ENCODE assay signal across 20 mouse cellular contexts in genomic region chr4:116838999-116839398, GRCm38 (mm10). TPM values are rescaled to one million over a fixed set of nuclear protein-coding genes. Genes with fewer than 3 reads are reported as not detected.
DNase-seq lines count a peak whose midpoint lies in the region; ATAC-seq and TF ChIP-seq lines count a peak whose summit lies in the region.
"Had no signal": no experiment of that assay in that cellular context is flagged by ENCODE, and none has a peak within 500 bp of the region (broad histone marks: within the 10 kb centered on the region; RNA-seq: fewer than 3 reads in every experiment).

No protein-coding gene starts in this region.

- WGBS in midbrain, embryonic 10.5 days: 17% methylated on average over 2 of the region's 2 CpGs
- WGBS in midbrain, postnatal 0 days: 19% methylated on average over 2 of the region's 2 CpGs
- 28% methylated on average over 2 of the region's 2 CpGs for WGBS in kidney, embryonic 15.5 days

- peaks cover 13% of the 10 kb centered on the region for H3K4me1 ChIP-seq in midbrain, embryonic 10.5 days
- H3K4me1 ChIP-seq in midbrain, postnatal 0 days (ENCODE audit: insufficient read depth, low read length): no peaks in the 10 kb centered on the region
- H3K4me1 ChIP-seq in kidney, embryonic 15.5 days: 0 out of 2 replicates have a peak, but pooled peaks cover 2% of the 10 kb centered on the region
- H3K4me1 ChIP-seq: liver, embryonic 13.5 days; midbrain, embryonic 15.5 days had no signal

- DNase-seq in midbrain, embryonic 10.5 days (ENCODE audit: low spot score): peak; percentile 31
- DNase-seq in midbrain, postnatal 0 days (ENCODE audit: low spot score): no peak
- peak; percentile 53 for DNase-seq in embryo, embryonic 9.5 days (ENCODE audit: extremely low spot score)
- DNase-seq in heart, adult 8-10 months (ENCODE audit: low spot score): no peak
- DNase-seq in gastrocnemius, postnatal 10 days: no peak
- DNase-seq in gastrocnemius, postnatal 4 days (ENCODE audit: low spot score in 2 of 2): no peak
- DNase-seq: adrenal gland, postnatal 10 days; cerebellum, postnatal 14 days; heart, adult 18-20 months; heart, postnatal 36 days; layer of hippocampus, adult 9-11 months; liver, embryonic 13.5 days; right cerebral cortex, postnatal 4 days had no signal

- peaks cover 11% of the 10 kb centered on the region for H3K27me3 ChIP-seq in midbrain, embryonic 10.5 days (ENCODE audit: low read depth, poor library complexity, severe bottlenecking)
- H3K27me3 ChIP-seq in midbrain, postnatal 0 days (ENCODE audit: insufficient read depth, low read length): no peaks in the 10 kb centered on the region
- H3K27me3 ChIP-seq in kidney, embryonic 15.5 days: peaks cover 18% of the 10 kb centered on the region; the same call in 1 of the 2 replicates
- H3K27me3 ChIP-seq: midbrain, embryonic 15.5 days had no signal

- ATAC-seq in midbrain, postnatal 0 days (ENCODE audit: low FRiP score): no peak
- no peak for ATAC-seq in kidney, embryonic 15.5 days (replicated peaks; ENCODE audit: low FRiP score)
- ATAC-seq: hindbrain, embryonic 16.5 days; midbrain, embryonic 15.5 days had no signal

- H3K4me3 ChIP-seq in midbrain, embryonic 10.5 days: no peak overlapping the region
- no peak overlapping the region for H3K4me3 ChIP-seq in midbrain, postnatal 0 days (ENCODE audit: low read depth, low read length)
- H3K4me3 ChIP-seq in kidney, embryonic 15.5 days (replicated peaks): no peak overlapping the region
- H3K4me3 ChIP-seq: embryonic facial prominence, embryonic 10.5 days; liver, embryonic 13.5 days; midbrain, embryonic 15.5 days had no signal

- 0 out of 2 replicates have a peak overlapping the region, but pooled peaks have one; percentile 42 for H3K27ac ChIP-seq in midbrain, embryonic 10.5 days (replicated peaks)
- H3K27ac ChIP-seq in midbrain, postnatal 0 days (ENCODE audit: low read depth, low read length): no peak overlapping the region
- H3K27ac ChIP-seq in kidney, embryonic 15.5 days: 0 out of 2 replicates have a peak overlapping the region, but pooled peaks have one; percentile 18
- H3K27ac ChIP-seq: embryonic facial prominence, embryonic 10.5 days; liver, embryonic 13.5 days; midbrain, embryonic 15.5 days; stomach, postnatal 0 days had no signal

- H3K4me2 ChIP-seq in midbrain, postnatal 0 days (ENCODE audit: low read depth, low read length, poor library complexity, severe bottlenecking): no peak overlapping the region
- H3K4me2 ChIP-seq in kidney, embryonic 15.5 days: no peak overlapping the region
- H3K4me2 ChIP-seq: liver, embryonic 13.5 days; midbrain, embryonic 15.5 days had no signal

- no peaks in the 10 kb centered on the region for H3K36me3 ChIP-seq in midbrain, embryonic 10.5 days
- H3K36me3 ChIP-seq in midbrain, postnatal 0 days (ENCODE audit: insufficient read depth, low read length): no peaks in the 10 kb centered on the region
- H3K36me3 ChIP-seq in kidney, embryonic 15.5 days: no peaks in the 10 kb centered on the region
- H3K36me3 ChIP-seq: embryonic facial prominence, embryonic 10.5 days; liver, embryonic 13.5 days; midbrain, embryonic 15.5 days had no signal

- no peaks in the 10 kb centered on the region for H3K9me3 ChIP-seq in midbrain, embryonic 10.5 days (replicated peaks)
- no peaks in the 10 kb centered on the region for H3K9me3 ChIP-seq in midbrain, postnatal 0 days (ENCODE audit: low read length)
- no peaks in the 10 kb centered on the region for H3K9me3 ChIP-seq in kidney, embryonic 15.5 days (replicated peaks)
- H3K9me3 ChIP-seq: embryonic facial prominence, embryonic 10.5 days; liver, embryonic 13.5 days; midbrain, embryonic 15.5 days had no signal

- no peak overlapping the region for H3K9ac ChIP-seq in midbrain, postnatal 0 days (replicated peaks; ENCODE audit: low read length, poor library complexity, severe bottlenecking)
- H3K9ac ChIP-seq in kidney, embryonic 15.5 days: no peak overlapping the region
- H3K9ac ChIP-seq: liver, embryonic 13.5 days; midbrain, embryonic 15.5 days had no signal

- TF ChIP-seq CTCF in midbrain, postnatal 0 days (IDR thresholded peaks at IDR 0.05): no peak

RNA-seq across cellular contexts. Expression of gene Hpdl, which starts 17.5 kb away (rescaled TPM):
- 1.0 and 1.2 TPM in 2 replicates for polyA plus RNA-seq in midbrain, embryonic 10.5 days (2016; fragmentation: Nextera tagmentation; extraction: Ambion mirVana)
- 0.55 and 0.71 TPM in 2 replicates for total RNA-seq in midbrain, postnatal 0 days (2014; rRNA removed)
- polyA plus RNA-seq in midbrain, postnatal 0 days (2015; fragmentation: Nextera tagmentation; extraction: Ambion mirVana): 0.74 and 1.1 TPM in 2 replicates
- 1.1 and 1.6 TPM in 2 replicates for polyA plus RNA-seq in kidney, embryonic 15.5 days (2015; fragmentation: Nextera tagmentation; extraction: Ambion mirVana)
- 1 to 10 TPM; 2.9 to 6.1 (median 3.9) TPM for total RNA-seq in heart, adult 8-10 months (2022)
- total RNA-seq in gastrocnemius, postnatal 10 days (2021): 1 to 10 TPM; 1.5 to 2.3 TPM
- 1 to 10 TPM in 1 of 2 experiments, under 1 TPM in 1; 0.57 to 1.1 TPM for total RNA-seq in gastrocnemius, postnatal 4 days (2021)
- total RNA-seq: megakaryocyte progenitor cell, adult 5-6 weeks; neutrophil, adult 5-6 weeks had no signal

RNA-seq across cellular contexts. Expression of gene Mutyh, which starts 31.5 kb away (rescaled TPM):
- polyA plus RNA-seq in midbrain, embryonic 10.5 days (2016; fragmentation: Nextera tagmentation; extraction: Ambion mirVana): 27.1 and 27.3 TPM in 2 replicates
- total RNA-seq in midbrain, postnatal 0 days (2014; rRNA removed): 5.1 and 5.6 TPM in 2 replicates
- polyA plus RNA-seq in midbrain, postnatal 0 days (2015; fragmentation: Nextera tagmentation; extraction: Ambion mirVana): 3.0 and 4.5 TPM in 2 replicates
- 18.9 and 19.1 TPM in 2 replicates for polyA plus RNA-seq in kidney, embryonic 15.5 days (2015; fragmentation: Nextera tagmentation; extraction: Ambion mirVana)
- 1 to 10 TPM in 3 of 4 experiments, under 1 TPM in 1; 0.95 to 1.3 (median 1.1) TPM for total RNA-seq in heart, adult 8-10 months (2022)
- 1 to 10 TPM; 1.4 to 3.9 TPM for total RNA-seq in gastrocnemius, postnatal 10 days (2021)
- total RNA-seq in gastrocnemius, postnatal 4 days (2021): 1 to 10 TPM; 3.9 to 5.5 TPM

RNA-seq across cellular contexts. Expression of gene Toe1, which starts 31.6 kb away (rescaled TPM):
- 38.8 and 40.9 TPM in 2 replicates for polyA plus RNA-seq in midbrain, embryonic 10.5 days (2016; fragmentation: Nextera tagmentation; extraction: Ambion mirVana)
- 38.9 and 42.9 TPM in 2 replicates for total RNA-seq in midbrain, postnatal 0 days (2014; rRNA removed)
- polyA plus RNA-seq in midbrain, postnatal 0 days (2015; fragmentation: Nextera tagmentation; extraction: Ambion mirVana): 22.5 and 26.2 TPM in 2 replicates
- polyA plus RNA-seq in kidney, embryonic 15.5 days (2015; fragmentation: Nextera tagmentation; extraction: Ambion mirVana): 38.1 and 39.8 TPM in 2 replicates
- total RNA-seq in heart, adult 8-10 months (2022): 1 to 10 TPM; 4.2 to 8.2 (median 5.4) TPM
- total RNA-seq in gastrocnemius, postnatal 10 days (2021): 10 to 100 TPM in 1 of 2 experiments, 1 to 10 TPM in 1; 8.3 to 11.7 TPM
- total RNA-seq in gastrocnemius, postnatal 4 days (2021): 10 to 100 TPM; 15.2 to 15.9 TPM

RNA-seq across cellular contexts. Expression of gene Zswim5, which starts 38.2 kb away (rescaled TPM):
- polyA plus RNA-seq in midbrain, embryonic 10.5 days (2016; fragmentation: Nextera tagmentation; extraction: Ambion mirVana): 5.7 and 7.4 TPM in 2 replicates
- 20.1 and 23.0 TPM in 2 replicates for total RNA-seq in midbrain, postnatal 0 days (2014; rRNA removed)
- 2.2 and 2.4 TPM in 2 replicates for polyA plus RNA-seq in midbrain, postnatal 0 days (2015; fragmentation: Nextera tagmentation; extraction: Ambion mirVana)
- polyA plus RNA-seq in kidney, embryonic 15.5 days (2015; fragmentation: Nextera tagmentation; extraction: Ambion mirVana): 1.7 TPM in 2 replicates
- total RNA-seq in heart, adult 8-10 months (2022): 1 to 10 TPM in 1 of 4 experiments, under 1 TPM in 3; 0.82 to 1.4 (median 0.92) TPM
- under 1 TPM; 0.35 to 0.47 TPM for total RNA-seq in gastrocnemius, postnatal 10 days (2021)
- total RNA-seq in gastrocnemius, postnatal 4 days (2021): under 1 TPM; 0.34 to 0.41 TPM

Comparison
In these comparisons a context has a peak if more than half of its experiments do, and no peak if none do; other contexts are left out.
1. DNase-seq: peak in midbrain, embryonic 10.5 days (single experiment) and embryo, embryonic 9.5 days (single experiment); none in midbrain, postnatal 0 days (single experiment), heart, adult 8-10 months (single experiment), gastrocnemius, postnatal 10 days (single experiment) and gastrocnemius, postnatal 4 days (0 of 2).